Mouse (Mus musculus) left cerebral cortex, postnatal 4 days (tissue): ENCODE data around the gene Gng4. TPM values are rescaled to one million over a fixed set of nuclear protein-coding genes. Genes with fewer than 3 reads are reported as not detected.

Source experiments
- DNase-seq: peaks from one replicate; pipeline ENCODE4 v3.0.0-alpha.2; 2022
- intact Hi-C: fragments of 180-260 bp; cut with DNase I; formaldehyde crosslinking; loops from one replicate; pipeline ENCODE4 v1.15.1; 2025
- total RNA-seq, 2 experiments: library from RNA; stranded (reverse); gene quantifications; 2 replicates each; pipeline ENCODE4 v1.2.3; 2021

Gng4 gene
- total RNA-seq, 2 experiments from 2014 or later, result 79.3 to 95.1 TPM

DNA sequence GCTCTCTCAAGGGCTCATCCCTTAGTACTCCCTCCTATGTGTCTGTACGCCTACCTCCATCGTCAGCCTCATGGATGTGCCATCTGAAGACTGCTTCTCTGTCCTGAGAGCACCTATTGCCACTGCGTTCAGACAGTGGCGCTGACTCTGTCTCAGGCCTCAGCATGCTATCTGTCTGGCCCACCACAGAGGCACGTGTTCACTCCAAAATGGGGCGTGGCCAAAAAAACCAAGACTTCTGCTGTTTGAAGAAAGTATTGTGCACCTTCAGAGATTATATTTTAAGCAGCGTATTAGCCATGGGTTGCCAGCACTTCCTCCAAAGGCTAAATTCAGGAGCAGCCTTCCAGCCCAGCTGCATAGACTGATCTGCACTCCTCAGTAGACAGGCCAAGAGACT, 27.0 kb downstream of the Gng4 start:
- intact Hi-C loops, result no loop called here
- DNase-seq, result no peak

DNA sequence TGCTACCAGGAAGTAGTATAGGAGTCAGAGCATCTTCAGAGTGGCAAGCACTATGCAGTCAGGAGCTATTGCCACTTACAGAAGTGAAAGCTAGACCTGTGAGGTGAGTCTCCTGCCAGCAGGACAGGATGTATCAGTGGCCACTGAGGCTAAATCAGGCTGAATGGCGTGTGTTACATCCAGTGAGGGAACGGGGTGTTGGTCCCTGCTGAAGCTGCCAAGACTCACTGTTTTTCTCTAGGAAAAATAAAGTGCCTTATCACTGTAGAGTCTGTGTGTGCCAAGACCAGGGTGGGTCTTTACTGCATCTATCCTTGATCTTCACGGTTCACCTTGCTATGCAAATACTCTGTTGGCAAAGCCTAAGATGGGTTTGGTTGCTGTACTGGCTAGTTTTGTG, 34.8 kb downstream of the Gng4 start:
- DNase-seq, result no peak
- intact Hi-C loops, result no loop called here

DNA sequence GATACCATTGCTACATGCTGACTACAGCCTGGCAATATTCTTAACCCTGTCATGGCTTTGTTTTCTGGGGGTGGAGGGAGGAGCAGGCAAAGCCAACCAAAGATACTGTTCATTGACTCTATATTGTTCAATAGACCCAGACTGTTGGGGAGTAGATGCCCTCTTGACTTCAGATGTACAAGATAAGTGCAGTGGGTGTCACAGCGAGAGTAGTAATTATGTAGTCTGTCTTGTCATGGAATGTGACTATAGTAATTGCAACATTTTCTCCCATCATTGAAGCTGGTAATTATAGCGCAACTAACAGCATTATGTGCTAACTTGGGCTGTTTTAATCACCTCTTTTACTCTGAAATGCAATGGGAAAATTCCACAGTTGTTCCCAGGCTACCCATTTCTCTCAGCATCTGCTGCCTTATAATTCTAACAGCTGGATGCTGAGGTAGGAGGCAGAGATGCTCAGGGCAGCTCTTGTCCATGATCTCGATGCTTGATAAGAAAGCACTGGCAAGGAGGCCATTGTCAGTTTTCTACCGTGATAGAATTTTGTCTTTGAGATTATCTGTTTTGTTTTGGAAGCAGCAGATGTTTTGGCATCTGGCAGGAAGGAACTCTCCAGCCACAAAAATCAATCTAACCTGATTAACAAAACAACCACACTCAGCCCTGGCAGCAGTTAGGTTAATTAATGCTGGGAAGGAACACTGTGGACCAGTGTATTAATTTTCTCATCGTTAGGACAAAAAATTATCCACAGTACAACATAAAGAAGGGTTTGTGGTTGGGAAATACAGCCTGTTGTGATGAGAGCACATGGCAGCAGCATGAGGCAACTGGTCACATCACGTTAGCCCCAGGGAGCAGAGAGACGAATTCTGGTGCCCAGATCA, 36.6 kb downstream of the Gng4 start:
- intact Hi-C loops, result no loop called here
- DNase-seq, result no peak

DNA sequence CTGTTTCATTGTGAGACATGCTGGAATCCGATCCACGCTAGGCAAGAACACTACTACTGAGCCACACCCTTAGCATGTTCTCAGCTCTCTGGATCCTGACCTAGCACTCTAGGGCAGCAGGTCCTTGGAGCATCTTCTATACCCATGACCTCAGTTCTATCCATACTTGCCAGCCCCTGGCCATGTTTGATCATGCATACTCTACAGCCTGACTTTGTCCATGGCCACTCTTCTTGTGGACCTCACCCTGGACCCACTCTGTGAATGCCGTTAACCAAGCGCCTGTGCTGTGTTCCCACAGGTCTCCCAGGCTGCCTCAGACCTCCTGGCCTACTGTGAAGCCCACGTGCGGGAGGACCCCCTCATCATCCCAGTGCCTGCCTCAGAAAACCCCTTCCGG, 41.1 kb downstream of the Gng4 start:
- no peak for DNase-seq
- intact Hi-C loops, result no loop called here

DNA sequence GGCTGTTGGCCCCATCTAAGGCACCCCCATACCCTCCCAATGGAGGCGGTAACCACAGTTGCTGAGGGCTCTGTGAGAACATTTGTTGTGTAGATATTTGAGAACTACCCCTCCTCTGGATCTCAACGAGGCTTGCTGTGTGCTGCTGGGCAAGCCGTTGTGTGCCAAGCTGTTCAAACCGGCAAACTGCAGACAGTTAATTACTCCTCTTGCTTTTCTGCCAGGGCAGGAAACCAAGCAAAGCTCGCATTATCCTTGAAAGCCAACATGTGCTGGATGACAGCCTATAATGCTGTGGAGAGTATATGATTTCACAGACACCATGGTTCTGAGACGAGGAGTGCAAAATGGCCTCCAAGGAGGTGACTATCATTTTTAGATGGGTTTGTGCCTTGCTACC, 42.7 kb downstream of the Gng4 start:
- intact Hi-C loops, result no loop called here
- peak; percentile 8 for DNase-seq

DNA sequence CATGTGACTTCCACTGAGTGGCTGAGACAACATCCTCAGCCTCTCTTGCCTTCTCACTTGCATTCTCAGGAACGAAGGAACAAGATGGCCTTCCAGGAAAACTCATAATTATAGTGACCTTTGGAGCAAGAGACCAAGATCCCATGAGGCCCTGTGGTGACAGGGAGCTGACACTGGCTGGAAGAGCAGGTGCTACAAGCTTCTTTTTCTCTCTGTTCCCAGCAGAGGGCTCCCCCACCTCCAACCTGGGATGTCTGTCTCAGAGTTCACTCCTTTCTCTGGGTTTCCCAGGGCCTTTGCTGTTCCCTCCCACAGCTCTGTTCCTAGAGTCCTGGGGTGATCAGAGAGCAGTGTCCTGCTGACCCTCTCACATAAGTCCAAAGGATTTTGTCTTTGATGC, 44.3 kb downstream of the Gng4 start:
- intact Hi-C loops, result no loop called here
- DNase-seq, result no peak

DNA sequence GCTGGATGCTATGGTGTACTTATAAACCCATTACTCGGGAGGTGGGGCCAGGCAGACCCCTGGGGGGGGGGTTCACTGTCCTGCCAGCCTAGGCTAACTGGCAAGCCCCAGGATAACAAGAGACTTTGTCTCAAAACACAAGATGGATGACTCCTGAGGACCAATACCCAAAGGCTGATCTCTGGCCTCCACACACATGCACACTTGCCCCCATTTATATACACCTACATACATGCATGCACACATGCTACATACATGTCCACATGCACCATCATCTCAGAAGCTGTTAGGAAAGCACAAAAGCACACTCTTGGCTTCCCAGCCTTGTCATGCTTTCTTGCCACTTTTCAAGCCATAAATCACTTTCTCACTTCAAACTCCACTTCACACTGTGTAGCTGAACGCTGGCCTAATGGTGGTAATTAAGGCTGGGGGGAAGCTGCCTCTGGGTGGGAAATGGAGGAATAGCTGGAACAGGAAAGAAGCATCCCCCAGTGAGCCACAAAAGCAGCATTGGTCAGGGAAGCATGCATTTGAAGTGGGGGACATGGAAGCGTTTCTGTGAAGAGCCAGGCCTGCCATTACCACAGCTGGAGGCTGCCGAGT, 46.7 kb downstream of the Gng4 start:
- no peak for DNase-seq
- intact Hi-C loops, result no loop called here

DNA sequence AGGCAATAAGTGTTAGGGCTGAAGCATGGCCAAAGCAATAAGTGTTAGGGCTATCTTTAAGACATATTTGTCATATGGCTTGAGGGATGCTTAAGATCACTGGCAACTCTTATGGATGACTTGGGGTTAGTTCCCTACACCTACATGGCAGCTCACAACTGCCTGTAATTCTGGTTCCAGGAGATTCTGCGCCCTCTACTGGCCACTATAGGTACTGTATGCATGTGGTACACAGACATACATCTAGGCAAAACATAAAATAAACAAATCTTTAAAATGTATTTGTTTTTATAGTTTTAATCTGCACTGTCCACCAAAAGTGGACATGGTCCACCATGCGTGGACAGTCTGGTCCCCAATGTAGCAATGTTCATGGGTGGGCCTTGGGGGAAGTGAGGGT, 51.3 kb downstream of the Gng4 start:
- intact Hi-C loops, result no loop called here
- no peak for DNase-seq

DNA sequence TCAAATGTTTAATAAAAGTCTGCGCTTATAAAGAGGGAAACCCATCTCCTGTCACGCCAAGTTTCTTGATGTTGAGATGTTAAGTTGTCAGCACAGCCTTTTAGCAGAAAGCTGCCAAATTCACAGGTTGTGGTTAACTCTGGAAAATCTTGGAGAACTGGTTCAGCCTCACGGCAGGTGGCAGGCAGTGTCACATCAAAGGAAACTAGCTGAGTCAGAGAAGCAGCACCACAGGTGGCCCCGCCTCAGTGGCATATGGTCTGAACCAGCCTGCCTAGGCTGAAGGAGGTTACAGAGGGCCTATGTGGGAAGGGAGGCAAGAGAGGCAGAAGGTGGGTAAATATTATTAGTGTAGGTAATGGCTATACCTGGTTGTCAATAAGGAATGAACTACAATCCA, 61.2 kb downstream of the Gng4 start:
- intact Hi-C loops, result no loop called here
- DNase-seq, result no peak

DNA sequence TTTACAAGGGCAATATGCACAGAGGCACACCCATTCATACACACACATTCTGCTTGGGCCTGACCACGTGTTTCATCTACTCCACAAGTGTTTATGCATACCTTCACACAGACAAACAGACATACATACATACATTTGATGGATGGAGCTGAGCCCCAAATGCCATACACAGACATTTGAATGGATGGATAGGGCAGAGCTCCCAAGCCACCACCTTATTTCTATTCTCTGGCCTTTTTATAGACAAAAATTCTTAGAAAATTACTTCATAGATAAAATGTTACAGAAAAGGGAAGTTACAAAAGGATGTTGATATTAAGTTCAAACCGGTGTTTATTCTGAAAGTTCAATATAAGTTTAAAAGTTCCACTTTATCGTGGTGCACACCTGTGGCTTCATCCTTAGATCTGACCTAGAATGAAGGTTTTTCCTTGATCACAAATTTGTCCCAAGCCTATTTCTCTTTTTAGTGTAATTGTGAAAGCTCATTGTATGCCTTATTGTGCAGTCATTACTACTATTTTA, 63.3 kb downstream of the Gng4 start:
- DNase-seq, result no peak
- intact Hi-C loops, result no loop called here

DNA sequence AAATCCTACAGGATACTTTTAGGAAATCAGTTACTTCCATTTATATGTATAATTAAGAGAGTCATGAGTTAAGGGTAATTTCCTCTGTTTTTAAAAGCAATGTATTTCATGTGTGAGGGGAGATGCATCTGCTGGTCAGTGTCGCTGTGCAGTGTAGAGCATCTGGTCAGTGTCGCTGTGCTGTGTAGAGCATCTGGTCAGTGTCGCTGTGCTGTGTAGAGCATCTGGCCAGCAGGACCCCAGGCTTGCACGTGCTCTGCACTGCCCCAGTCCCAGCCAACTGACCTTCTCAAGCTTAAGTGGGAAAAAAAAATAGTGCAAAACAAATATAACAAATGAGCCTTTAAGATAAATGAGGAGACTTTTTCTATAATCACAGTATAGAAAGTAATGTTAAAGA, 73.3 kb downstream of the Gng4 start:
- intact Hi-C loops, result no loop called here
- DNase-seq, result no peak

DNA sequence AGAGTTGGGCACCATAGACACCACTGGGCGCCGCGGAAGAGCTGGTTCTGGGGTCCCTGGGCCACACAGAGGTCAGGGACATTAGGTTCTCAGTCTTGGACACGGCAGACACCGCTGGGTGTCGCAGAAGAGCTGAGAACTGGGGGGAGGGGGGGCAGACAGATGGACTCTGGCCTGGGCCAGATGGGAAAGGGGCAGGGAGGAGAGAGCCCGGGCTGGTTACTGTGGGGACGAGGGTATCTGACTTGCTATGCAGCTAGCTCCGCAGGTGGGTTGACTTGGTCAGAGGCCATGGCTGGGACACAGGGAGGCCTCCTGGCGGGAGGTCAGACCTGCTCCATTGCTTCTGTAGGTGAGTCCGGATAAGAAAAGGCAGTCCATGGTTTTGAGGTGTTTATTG, 78.5 kb downstream of the Gng4 start:
- DNase-seq, result peak; percentile 22
- intact Hi-C loops, result no loop called here

DNA sequence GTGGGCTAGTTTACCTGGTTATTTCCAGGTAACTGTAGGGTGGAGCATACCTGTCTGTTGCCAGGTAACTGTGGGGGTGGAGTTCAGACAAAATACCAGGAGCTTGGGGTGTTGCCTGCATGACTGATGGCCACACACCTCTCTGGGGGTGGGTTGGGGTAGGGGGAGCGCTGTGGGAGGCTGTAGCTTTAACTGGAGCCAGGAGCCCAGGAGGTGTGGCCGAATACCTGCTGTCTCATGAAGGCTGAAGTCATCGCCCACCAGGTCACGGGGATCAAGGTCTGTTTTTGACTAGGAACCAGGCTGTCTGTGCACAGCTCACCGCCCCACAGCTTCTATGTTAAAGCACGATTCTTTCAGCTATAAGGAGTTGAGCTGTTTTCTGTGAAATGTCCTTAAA, 79.1 kb downstream of the Gng4 start:
- no peak for DNase-seq
- intact Hi-C loops, result no loop called here

DNA sequence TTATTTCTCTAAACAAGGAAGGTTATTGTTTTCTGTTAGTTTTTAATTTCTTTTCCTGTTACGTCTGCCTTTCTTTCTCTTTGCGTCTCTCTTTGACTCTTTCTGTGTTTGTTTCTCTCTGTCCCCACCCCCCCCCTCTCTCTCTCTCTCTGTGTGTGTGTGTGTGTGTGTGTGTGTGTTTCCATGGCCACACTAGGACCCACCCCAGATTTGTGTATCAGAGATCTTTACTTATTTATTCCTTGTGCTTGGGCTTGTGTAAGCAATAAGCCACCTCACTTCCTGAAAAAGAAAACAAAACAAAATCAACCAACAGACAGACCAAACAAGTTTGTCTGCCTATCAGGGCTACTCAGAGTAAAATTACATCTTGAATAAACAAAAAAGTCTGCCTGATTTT, 82.5 kb downstream of the Gng4 start:
- intact Hi-C loops, result loop anchor here (5.0 kb wide), 1 partner anchor 349 kb away; no protein-coding TSS in a partner anchor
- no peak for DNase-seq

DNA sequence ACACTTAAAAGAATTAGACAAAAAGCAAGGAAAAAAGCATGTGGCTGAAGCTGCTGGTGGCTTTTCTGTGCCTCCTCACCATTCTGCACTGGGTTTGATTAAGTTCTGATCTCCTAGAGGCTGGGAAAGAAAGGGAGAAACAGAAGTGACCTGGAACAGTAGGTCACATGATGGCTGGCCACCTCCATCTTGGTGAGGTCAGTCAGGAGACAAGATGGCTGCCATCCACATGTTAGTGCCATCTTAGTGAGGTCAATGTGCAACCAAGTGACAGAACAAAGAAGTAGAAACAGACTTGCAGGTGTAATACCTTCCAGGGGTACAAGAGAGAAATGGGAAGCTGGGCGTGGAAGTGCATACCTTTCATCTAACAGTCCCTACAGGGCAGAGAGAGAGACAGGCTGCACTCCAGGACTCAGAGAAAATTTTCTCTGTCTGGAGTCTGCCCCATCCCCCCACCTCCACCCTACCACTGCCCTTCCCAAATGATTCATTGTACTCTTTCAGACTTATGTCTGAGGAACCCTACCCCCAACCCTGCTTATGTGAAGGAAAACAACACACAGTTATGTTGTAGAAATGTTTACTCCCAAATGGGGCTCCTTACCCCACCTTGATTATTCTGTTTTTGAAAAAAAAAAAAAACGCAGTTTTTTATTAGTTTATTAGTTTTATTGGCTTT, 83.4 kb downstream of the Gng4 start:
- intact Hi-C loops, result loop anchor here (5.0 kb wide), 1 partner anchor 350 kb away; no protein-coding TSS in a partner anchor
- peak; percentile 14 for DNase-seq

DNA sequence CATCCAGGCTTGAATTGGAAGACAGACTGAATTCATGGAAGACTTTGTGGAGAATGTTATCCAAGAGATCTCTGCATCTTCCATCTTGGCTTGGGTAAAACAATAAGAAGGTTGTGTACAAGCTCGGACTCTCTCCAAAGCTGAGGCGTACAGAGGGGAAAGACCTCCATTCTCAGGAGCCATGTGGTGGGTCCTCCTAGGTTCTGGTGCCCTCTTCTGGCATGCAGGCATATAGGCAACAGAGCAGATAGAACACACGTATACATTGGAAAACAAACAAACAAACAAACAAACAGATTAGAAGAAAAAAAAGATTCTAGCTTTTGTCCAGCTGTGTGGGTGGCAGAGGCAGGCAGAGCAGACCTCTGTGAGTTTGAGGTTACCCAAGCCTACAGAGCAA, 84.1 kb downstream of the Gng4 start:
- peak; percentile 58 for DNase-seq
- intact Hi-C loops, result loop anchor here (5.0 kb wide), 1 partner anchor 351 kb away; no protein-coding TSS in a partner anchor

Other genes starting within 250 kb of the Gng4 start
- gene Lyst, start 193.7 kb upstream of the Gng4 start, total RNA-seq, result 10 to 100 TPM; 27.7 to 33.7 TPM
- gene B3galnt2, start 170.4 kb downstream of the Gng4 start, total RNA-seq, result 10 to 100 TPM; 15.3 to 18.2 TPM